Mouse (Mus musculus) kidney, embryonic 16.5 days (tissue): Measurements from ENCODE around the gene Cnst. TPM values are rescaled to one million over a fixed set of nuclear protein-coding genes. Genes with fewer than 3 reads are reported as not detected.

ENCODE experiments used
- ATAC-seq: fragments of 200-750 bp; cut with Nextera tagmentation; 2 replicates; pipeline ENCODE4 v1.8.0; 2017; ENCODE audit warnings: moderate TSS enrichment; ENCODE audit not compliant: low FRiP score, low TSS enrichment
- H3K27ac ChIP-seq: fragments of 300-500 bp; sonication (generic); 2 replicates; pipeline ENCODE4 v1.5.1; 2014; ENCODE audit warnings: low read length
- H3K27me3 ChIP-seq: fragments of 300-500 bp; sonication (generic); 2 replicates; pipeline ENCODE4 v1.6.1; 2014; ENCODE audit warnings: low read length, control low read depth, mixed read lengths; ENCODE audit not compliant: insufficient read depth
- H3K36me3 ChIP-seq: fragments of 300-500 bp; sonication (generic); 2 replicates; pipeline ENCODE4 v1.6.1; 2014; ENCODE audit warnings: low read length, control low read depth, mixed read lengths; ENCODE audit not compliant: insufficient read depth
- H3K4me1 ChIP-seq: fragments of 300-500 bp; sonication (generic); 2 replicates; pipeline ENCODE4 v1.6.1; 2014; ENCODE audit warnings: low read length, control low read depth, mixed read lengths; ENCODE audit not compliant: insufficient read depth
- H3K4me2 ChIP-seq: fragments of 300-500 bp; sonication (generic); replicated peaks from 2 replicates; pipeline ENCODE4 v1.6.1; 2014; ENCODE audit warnings: low read depth, low read length
- H3K4me3 ChIP-seq: fragments of 300-500 bp; sonication (generic); 2 replicates; pipeline ENCODE4 v1.5.1; 2014; ENCODE audit warnings: mild to moderate bottlenecking, low read length
- H3K9ac ChIP-seq: fragments of 300-500 bp; sonication (generic); replicated peaks from 2 replicates; pipeline ENCODE4 v1.6.1; 2014; ENCODE audit warnings: low read length
- H3K9me3 ChIP-seq: fragments of 300-500 bp; sonication (generic); 2 replicates; pipeline ENCODE4 v1.6.1; 2016; ENCODE audit warnings: low read length, control low read depth
- WGBS: fragments of 180-500 bp; shearing (Covaris S2); extraction: QIAGEN DNeasy Blood & Tissue Kit; methylation state at CpG from one replicate; pipeline ENCODE4 v1.1.7; 2014; 5-methylcytosine and 5-hydroxymethylcytosine counted together
- polyA plus RNA-seq: library from polyadenylated mRNA; unstranded; fragments of >200 nt; fragmentation: Nextera tagmentation; extraction: Ambion mirVana; gene quantifications from 2 replicates; pipeline ENCODE4 v1.2.1, GENCODE M21; 2015

Cnst gene
- polyA plus RNA-seq, 1 experiment from 2014 or later: 16.3 TPM

- Histone ChIP-seq H3K9me3 (no peaks in the 10 kb centered on the region), H3K4me2 (no peak overlapping the region), H3K9ac (no peak overlapping the region), H3K36me3 (no peaks in the 10 kb centered on the region), H3K4me3 (no peak overlapping the region), H3K27me3 (no peaks in the 10 kb centered on the region), H3K4me1 (peaks cover 7% of the 10 kb centered on the region), H3K27ac (no peak overlapping the region)
- 65% methylated on average over 3 of the region's 3 CpGs for WGBS
- ATAC-seq: no peak
Observed at GRCm38 (mm10) chr1:179519901-179520300, 26.3 kb upstream of the Cnst start.

DNA sequence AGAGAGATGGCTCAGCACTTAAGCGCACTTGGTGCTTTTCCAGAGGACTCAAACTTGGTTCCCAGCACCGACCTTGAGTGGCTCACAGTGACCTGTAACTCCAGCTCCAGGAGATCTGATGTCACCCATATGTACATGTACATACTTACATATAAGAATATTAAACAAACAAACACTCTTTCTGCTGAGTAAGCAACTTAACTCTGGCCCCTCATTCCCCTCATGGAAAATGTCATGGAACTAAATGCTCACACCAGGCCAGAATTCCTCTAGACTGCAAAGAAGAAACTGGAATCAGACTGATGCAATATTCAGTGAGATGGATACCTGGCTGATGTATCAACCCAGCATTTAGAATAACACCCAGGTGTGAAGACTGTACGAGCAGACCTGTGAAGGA is 7.1 kb upstream of the Cnst start:
- no peak for ATAC-seq
- 0 out of 2 replicates have a peak, but pooled peaks cover 15% of the 10 kb centered on the region for H3K36me3 ChIP-seq
- H3K9ac ChIP-seq: no peak overlapping the region
- H3K4me1 ChIP-seq: no peaks in the 10 kb centered on the region
- H3K9me3 ChIP-seq: no peaks in the 10 kb centered on the region
- H3K4me3 ChIP-seq: no peak overlapping the region
- H3K27ac ChIP-seq: no peak overlapping the region
- 95% methylated on average over 3 of the region's 3 CpGs for WGBS
- no peak overlapping the region for H3K4me2 ChIP-seq
- no peaks in the 10 kb centered on the region for H3K27me3 ChIP-seq

- H3K27ac ChIP-seq: no peak overlapping the region
- no peak overlapping the region for H3K9ac ChIP-seq
- H3K9me3 ChIP-seq: no peaks in the 10 kb centered on the region
- H3K27me3 ChIP-seq: no peaks in the 10 kb centered on the region
- no peak overlapping the region for H3K4me3 ChIP-seq
- no peak overlapping the region for H3K4me2 ChIP-seq
- peak; percentile 35; the same call in 1 of the 2 replicates for ATAC-seq
- H3K4me1 ChIP-seq: peaks cover 4% of the 10 kb centered on the region
- H3K36me3 ChIP-seq: 0 out of 2 replicates have a peak, but pooled peaks cover 9% of the 10 kb centered on the region
- WGBS: 81% methylated on average over 3 of the region's 3 CpGs
Observed at GRCm38 (mm10) chr1:179539887-179540286, 6.3 kb upstream of the Cnst start.

- Histone ChIP-seq H3K4me2 (no peak overlapping the region), H3K4me3 (no peak overlapping the region), H3K4me1 (peaks cover 9% of the 10 kb centered on the region), H3K27me3 (no peaks in the 10 kb centered on the region), H3K9me3 (no peaks in the 10 kb centered on the region), H3K9ac (no peak overlapping the region), H3K27ac (no peak overlapping the region), H3K36me3 (0 out of 2 replicates have a peak, but pooled peaks cover 9% of the 10 kb centered on the region)
- ATAC-seq: no peak
- WGBS: 62% methylated on average over 3 of the region's 3 CpGs
Observed at GRCm38 (mm10) chr1:179541502-179541901, 4.7 kb upstream of the Cnst start.

GRCm38 (mm10) chr1:179546551-179546917 is 364 bp downstream of the Cnst start:
- H3K9me3 ChIP-seq: no peaks in the 10 kb centered on the region
- peak overlapping the region; percentile 86 for H3K9ac ChIP-seq
- WGBS: under 1% methylated on average over 41 of the region's 44 CpGs
- 0 out of 2 replicates have a peak, but pooled peaks cover 5% of the 10 kb centered on the region for H3K36me3 ChIP-seq
- peak overlapping the region; percentile 91 for H3K27ac ChIP-seq
- ATAC-seq: peak; percentile 89
- H3K27me3 ChIP-seq: no peaks in the 10 kb centered on the region
- peaks cover 22% of the 10 kb centered on the region for H3K4me1 ChIP-seq
- H3K4me3 ChIP-seq: peak overlapping the region; percentile 87
- H3K4me2 ChIP-seq: peak overlapping the region; percentile 66

DNA sequence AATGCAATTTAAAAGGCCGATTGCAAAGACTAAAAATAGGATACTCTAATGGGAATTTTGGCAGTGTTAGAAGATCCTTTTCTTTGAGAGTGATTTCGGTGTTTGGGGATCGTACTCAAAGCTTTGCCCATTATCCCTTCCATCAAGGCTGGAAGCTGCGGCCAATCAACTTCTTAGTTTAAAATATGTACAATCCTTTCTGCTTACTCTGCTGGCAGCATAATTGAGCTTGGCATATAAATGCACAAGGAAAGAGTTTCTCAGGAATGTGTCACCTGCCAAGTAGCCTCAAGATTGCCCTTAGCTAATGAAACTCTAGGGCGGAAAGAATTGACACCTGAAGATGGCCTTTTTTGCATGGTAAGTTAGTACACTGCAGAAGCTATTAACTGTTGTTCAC is 1.0 kb downstream of the Cnst start:
- whole genome bisulfite sequencing: 6% methylated on average over 5 of the region's 5 CpGs
- no peaks in the 10 kb centered on the region for H3K27me3 ChIP-seq
- no peak overlapping the region for H3K27ac ChIP-seq
- no peaks in the 10 kb centered on the region for H3K9me3 ChIP-seq
- peak overlapping the region; percentile 87 for H3K4me3 ChIP-seq
- H3K36me3 ChIP-seq: 0 out of 2 replicates have a peak, but pooled peaks cover 5% of the 10 kb centered on the region
- peaks cover 22% of the 10 kb centered on the region for H3K4me1 ChIP-seq
- no peak for ATAC-seq
- H3K4me2 ChIP-seq: peak overlapping the region; percentile 66
- H3K9ac ChIP-seq: peak overlapping the region; percentile 86

DNA sequence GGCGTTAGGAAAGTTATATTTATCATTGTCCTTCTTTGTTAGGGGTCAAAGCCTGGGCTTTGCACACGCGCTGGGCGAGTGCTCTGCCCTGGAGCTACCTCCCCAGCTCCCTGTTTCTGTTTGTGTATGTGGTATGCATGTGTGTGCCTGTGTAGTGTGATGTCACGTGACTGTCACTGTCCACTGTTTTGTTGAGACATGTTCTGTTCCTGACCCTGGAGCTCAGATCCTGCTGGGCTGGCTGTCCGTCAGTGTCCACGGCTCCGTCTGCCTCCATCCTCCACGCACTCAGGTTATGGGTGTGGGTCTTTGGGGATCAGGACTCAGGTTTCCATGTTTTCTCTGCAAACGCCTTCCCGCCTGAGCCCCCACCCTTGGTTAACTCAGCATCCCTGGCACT is 2.0 kb downstream of the Cnst start:
- Histone ChIP-seq H3K27me3 (no peaks in the 10 kb centered on the region), H3K36me3 (0 out of 2 replicates have a peak, but pooled peaks cover 2% of the 10 kb centered on the region), H3K9ac (no peak overlapping the region), H3K27ac (no peak overlapping the region), H3K4me2 (no peak overlapping the region), H3K4me3 (no peak overlapping the region), H3K9me3 (no peaks in the 10 kb centered on the region), H3K4me1 (peaks cover 22% of the 10 kb centered on the region)
- ATAC-seq: no peak
- whole genome bisulfite sequencing: 65% methylated on average over 11 of the region's 11 CpGs

DNA sequence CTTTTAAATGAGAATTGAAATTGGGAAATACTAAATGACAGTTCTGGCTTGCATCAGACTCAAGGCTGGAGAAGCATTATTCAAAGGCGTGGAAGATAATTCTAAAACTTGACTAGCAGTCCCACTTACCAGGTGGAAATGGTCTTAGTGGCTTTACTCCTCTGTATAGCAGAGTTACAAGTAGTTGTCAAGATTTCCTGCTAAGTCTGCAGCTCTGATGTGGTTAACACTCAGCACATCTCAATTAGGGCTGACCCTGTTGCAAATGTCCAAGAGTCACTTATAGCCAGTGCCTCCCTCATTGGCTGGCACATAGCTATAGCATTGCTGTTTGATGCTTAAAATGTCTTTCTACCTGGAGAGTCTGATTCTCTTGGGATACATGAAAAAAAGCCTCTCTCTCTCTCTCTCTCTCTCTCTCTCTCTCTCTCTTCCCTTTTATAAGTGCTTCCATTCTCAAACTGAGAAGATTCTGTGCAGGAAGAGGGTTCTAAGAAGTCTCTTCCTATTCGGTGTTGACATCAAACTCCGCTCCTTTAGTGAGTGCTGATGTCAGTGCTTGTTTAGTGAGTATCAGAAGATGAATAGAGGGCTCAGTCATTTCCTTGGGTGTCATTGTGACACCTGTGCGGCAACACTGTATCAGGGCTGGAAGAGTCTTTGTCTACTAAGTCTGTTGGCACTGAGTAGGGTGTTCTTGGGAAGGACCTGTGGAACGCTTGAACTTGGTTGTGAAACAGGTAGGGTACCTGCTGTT is 3.0 kb downstream of the Cnst start:
- H3K9me3 ChIP-seq: no peaks in the 10 kb centered on the region
- no peak overlapping the region for H3K9ac ChIP-seq
- H3K27me3 ChIP-seq: no peaks in the 10 kb centered on the region
- WGBS: 93% methylated on average over 5 of the region's 5 CpGs
- peaks cover 28% of the 10 kb centered on the region for H3K4me1 ChIP-seq
- no peak overlapping the region for H3K27ac ChIP-seq
- ATAC-seq: no peak
- no peak overlapping the region for H3K4me3 ChIP-seq
- no peak overlapping the region for H3K4me2 ChIP-seq
- H3K36me3 ChIP-seq: no peaks in the 10 kb centered on the region

DNA sequence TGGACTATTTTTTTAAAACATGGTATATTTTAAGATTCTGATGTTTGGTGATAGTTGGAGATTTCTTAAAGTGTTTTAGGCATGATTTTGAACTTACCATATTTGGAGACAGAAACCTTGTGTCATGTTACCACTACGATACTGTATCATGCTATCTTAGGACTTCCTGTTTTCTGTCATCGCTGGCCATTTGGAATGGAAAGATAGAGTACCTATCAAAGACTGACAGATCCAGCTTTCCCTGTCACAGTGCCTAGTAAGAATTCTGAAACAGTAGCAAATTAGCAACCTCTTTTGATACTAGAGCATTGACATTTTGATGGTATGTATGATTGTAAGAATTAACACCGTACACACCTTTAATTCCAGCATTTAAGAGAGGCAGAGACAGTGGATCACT is 5.2 kb downstream of the Cnst start:
- H3K4me3 ChIP-seq: no peak overlapping the region
- H3K9me3 ChIP-seq: no peaks in the 10 kb centered on the region
- H3K4me1 ChIP-seq: peaks cover 19% of the 10 kb centered on the region
- H3K27ac ChIP-seq: no peak overlapping the region
- H3K4me2 ChIP-seq: no peak overlapping the region
- 82% methylated on average over 3 of the region's 3 CpGs for WGBS
- no peaks in the 10 kb centered on the region for H3K36me3 ChIP-seq
- H3K9ac ChIP-seq: no peak overlapping the region
- no peaks in the 10 kb centered on the region for H3K27me3 ChIP-seq
- no peak for ATAC-seq

- Histone ChIP-seq H3K27ac (no peak overlapping the region), H3K9ac (no peak overlapping the region), H3K27me3 (no peaks in the 10 kb centered on the region), H3K9me3 (no peaks in the 10 kb centered on the region), H3K4me3 (no peak overlapping the region), H3K4me2 (no peak overlapping the region), H3K36me3 (no peaks in the 10 kb centered on the region), H3K4me1 (peaks cover 19% of the 10 kb centered on the region)
- WGBS: 83% methylated on average over 4 of the region's 4 CpGs
- no peak for ATAC-seq
Observed at GRCm38 (mm10) chr1:179551921-179552320, 5.8 kb downstream of the Cnst start.
